Mouse (Mus musculus): ENCODE measurements around the gene Nek6. TPM values are rescaled to one million over a fixed set of nuclear protein-coding genes. Genes with fewer than 3 reads are reported as not detected.

The Nek6 gene
- total RNA-seq, 1 experiment from 2014 or later, result 6.9 TPM

DNA sequence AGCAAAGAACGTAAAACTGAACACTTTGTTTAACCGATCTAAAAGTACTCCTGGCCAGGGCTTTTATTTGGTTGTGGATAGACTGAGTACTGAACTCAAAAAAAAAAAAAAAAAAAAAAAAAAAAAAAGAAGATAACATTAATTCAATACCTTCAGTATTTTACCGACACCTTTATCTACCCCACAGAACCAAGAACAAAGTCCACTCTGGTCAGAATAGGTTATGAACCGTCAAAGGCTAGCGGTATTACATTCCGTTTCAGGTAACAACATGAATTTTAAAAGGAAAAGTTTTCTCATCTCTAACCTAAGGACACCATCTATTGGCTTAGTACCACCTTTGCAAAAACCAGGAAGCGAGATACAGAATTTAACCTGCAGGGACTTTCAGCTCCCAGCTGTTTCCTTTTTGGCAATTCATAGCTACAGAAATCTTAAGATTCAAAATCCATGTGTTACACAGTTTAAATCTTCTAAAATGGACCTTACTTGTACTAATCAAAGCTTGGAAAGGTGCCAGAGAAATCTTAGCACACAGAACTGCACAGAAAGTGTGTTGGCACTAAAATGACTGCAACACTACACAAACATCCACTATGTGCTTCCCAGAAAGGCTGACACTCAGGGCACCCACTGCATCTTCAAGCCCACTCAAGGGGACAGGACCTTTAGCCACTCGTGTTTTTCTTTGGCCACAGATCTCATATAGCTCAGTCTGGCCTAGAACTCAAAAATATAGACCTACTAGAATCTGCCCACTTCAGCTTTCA, 112.6 kb downstream of the Nek6 start:
- ATAC-seq (replicated peaks in 1 of 2; ENCODE audit: insufficient read depth in 1 of 2, low FRiP score in 2 of 2, low TSS enrichment in 1 of 2, low read depth in 1 of 2, poor library complexity in 2 of 2, severe bottlenecking in 2 of 2), result no peak

DNA sequence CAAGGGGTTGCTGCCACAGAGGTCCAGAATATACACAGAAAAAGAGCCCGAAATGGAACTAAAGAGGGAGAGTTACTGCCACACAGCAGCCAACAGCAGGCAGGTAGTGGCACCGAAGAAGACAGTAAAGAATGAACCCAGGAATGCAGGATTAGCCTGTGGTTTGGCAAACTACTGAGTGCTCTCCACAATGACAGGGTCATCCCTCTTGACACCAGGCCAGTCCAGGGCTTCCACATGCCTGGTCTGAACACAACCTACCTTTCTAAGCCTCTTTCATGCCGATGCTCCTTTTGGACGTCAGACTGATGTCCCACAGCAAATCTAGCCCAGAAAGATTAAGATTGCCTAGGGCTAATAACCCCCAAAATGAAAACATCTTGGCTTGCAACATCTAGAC, 117.4 kb downstream of the Nek6 start:
- ATAC-seq (replicated peaks in 1 of 2; ENCODE audit: insufficient read depth in 1 of 2, low FRiP score in 2 of 2, low TSS enrichment in 1 of 2, low read depth in 1 of 2, poor library complexity in 2 of 2, severe bottlenecking in 2 of 2), result no peak

DNA sequence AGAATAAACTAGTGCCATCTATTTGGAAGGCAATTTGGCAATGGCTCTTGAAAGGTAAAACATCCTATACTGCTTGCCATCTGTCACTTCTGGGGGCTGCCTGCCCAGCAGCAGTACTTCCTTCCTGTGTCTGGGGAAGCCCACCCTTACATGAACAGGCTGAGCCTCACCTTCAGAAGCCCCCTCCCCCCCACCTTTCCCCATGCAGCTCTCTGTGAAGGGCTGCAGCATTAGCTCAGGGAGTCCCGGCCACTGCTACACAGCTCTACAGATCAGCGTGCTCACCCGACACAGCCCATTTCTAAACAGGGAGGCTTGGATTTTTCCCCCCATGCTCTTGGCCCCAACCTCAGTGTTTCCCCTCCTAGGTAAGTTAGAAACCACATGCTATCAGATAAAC, 118.0 kb downstream of the Nek6 start:
- ATAC-seq (replicated peaks in 1 of 2; ENCODE audit: insufficient read depth in 1 of 2, low FRiP score in 2 of 2, low TSS enrichment in 1 of 2, low read depth in 1 of 2, poor library complexity in 2 of 2, severe bottlenecking in 2 of 2), result no peak

DNA sequence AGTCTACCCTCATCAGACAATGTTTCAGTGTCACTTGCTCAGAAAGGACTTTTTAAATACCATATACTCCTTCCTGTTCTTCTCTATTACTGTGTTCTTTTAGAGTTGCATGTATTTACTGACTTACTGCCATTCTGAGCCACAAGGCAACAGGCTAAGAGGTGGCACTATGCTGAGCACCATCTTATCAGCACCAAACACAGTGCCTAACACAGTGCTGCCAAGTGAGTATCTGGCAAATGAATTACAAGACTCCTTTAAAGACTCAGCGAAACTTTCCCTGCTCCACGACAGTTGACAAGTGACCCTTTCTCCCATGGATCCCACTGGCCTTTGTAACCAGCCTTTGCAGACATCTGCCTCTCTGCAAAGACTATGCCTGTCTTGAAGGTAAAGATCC, 119.1 kb downstream of the Nek6 start:
- ATAC-seq (replicated peaks in 1 of 2; ENCODE audit: insufficient read depth in 1 of 2, low FRiP score in 2 of 2, low TSS enrichment in 1 of 2, low read depth in 1 of 2, poor library complexity in 2 of 2, severe bottlenecking in 2 of 2), result no peak

DNA sequence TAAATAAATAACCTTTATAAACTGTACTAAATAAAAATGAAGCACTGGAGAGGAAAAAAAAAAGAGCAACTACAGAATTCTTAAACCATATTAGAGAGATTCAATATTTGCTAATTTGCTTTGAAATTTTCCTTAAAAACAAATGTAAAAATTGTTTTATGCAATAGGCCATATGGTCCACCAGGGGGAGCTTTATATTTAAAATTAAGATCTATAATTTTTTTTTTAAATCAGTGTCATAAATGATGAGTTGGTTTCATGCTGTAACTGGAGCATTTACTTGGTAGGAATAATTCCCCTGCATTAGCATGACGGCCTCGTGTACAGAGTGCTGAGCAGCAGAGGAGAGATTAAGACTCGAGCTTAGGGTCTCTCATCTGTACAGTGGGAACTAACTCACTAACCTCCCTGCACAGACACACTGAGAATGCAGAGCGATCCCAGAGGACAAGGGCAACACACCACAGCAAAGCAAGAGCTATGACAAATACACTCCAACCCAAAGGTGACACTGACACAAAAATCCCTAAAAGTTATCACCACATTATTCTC, 126.3 kb downstream of the Nek6 start:
- no peak for ATAC-seq (replicated peaks in 1 of 2; ENCODE audit: insufficient read depth in 1 of 2, low FRiP score in 2 of 2, low TSS enrichment in 1 of 2, low read depth in 1 of 2, poor library complexity in 2 of 2, severe bottlenecking in 2 of 2)

DNA sequence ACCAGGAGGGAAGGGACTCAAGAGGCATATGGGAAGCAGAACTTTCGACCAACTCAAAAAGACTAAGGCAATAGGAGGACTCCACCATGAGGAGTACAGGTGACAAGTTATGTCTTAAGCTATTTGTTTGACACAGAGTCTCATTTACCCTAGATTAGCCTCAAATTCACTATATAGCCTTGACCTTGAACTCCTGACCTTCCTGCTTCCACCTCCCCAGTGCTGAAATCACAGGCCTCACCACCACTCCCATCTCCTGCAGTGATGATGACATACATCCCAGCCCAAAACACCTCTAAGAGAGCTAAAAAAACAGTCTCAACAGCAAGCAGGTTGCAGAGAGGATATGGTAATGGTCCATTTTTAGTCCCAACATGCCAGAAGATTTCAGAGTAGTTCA, 130.3 kb downstream of the Nek6 start:
- no peak for ATAC-seq (replicated peaks in 1 of 2; ENCODE audit: insufficient read depth in 1 of 2, low FRiP score in 2 of 2, low TSS enrichment in 1 of 2, low read depth in 1 of 2, poor library complexity in 2 of 2, severe bottlenecking in 2 of 2)

DNA sequence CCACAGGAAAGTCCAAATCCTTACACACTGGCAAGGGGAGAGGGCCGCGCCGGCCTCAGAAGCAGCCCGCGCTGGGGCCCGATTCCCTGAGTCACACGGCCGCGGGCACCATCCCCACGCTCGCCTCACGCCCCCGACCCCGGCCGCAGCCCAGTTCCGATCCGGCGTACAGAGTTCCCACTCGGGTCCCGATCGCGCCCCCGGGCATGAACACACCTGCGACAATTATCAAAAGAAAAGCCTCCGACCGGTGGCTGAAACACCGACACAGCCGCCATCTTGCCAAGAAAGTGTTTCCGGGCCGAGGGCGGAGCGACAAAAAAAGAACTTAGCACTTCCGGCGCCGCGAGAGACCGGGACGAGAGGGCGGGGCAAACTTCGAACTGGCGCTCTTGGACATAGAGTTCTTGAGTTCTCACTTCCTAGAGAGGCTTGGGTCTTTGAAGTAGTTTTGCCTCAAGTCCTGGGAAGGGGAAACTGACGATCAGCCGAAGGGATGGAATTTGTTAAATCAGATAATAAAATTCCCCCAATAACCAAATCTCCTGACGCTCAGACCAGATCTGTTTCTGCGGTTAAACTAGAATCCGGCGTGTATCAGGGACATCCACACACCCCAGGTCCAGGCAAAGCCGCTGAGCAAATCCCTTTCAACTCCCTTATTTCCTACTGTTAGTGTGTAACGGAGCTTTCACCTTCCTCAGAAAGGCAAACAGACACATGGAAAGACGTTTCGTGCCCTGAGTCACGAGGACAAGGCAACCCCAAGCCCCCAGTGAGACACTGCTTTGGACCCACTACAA, 132.4 kb downstream of the Nek6 start, which contains the start of gene Psmb7:
Gene Psmb7, minus strand, starts transcription at position 463 of the 803 bp plus-strand sequence.
- ATAC-seq (replicated peaks in 1 of 2; ENCODE audit: insufficient read depth in 1 of 2, low FRiP score in 2 of 2, low TSS enrichment in 1 of 2, low read depth in 1 of 2, poor library complexity in 2 of 2, severe bottlenecking in 2 of 2), result peak; percentile 87 to 94

Other genes starting within 250 kb of the Nek6 start
- 20.8 and 23.6 TPM in 2 replicates for gene Dennd1a, start 224.3 kb upstream of the Nek6 start, total RNA-seq (2017)
- 0.38 TPM in 1 of 2 replicates, not detected in the other for gene Lhx2, start 172.4 kb upstream of the Nek6 start, total RNA-seq (2017)
- gene Psmb7, start 132.4 kb downstream of the Nek6 start, total RNA-seq (2017), result 215 and 259 TPM in 2 replicates
- not detected in 2 replicates for gene Nr5a1, start 202.9 kb downstream of the Nek6 start, total RNA-seq (2017)